Mouse (Mus musculus) liver (tissue): ENCODE measurements at regions not wholly inside any gene's neighbourhood (a gene's known extent, or its start where the extent isn't known, plus 50 kb on each side); places are given as distances from the start of the nearest gene placed in this dataset.

Experiments used
- DNase-seq: peaks from one replicate; pipeline ENCODE4 v3.0.0-alpha.2; 2020; ENCODE audit warnings: mixed read lengths

- DNase-seq: no peak
These were observed 326.0 kb downstream of the Ice1 start for GRCm38 (mm10) chr13:70311226-70312055.

GRCm38 (mm10) chr13:70313205-70313604 lies 324.2 kb downstream of the Ice1 start:
- no peak for DNase-seq

- no peak for DNase-seq
These were observed 313.9 kb downstream of the Ice1 start for GRCm38 (mm10) chr13:70323537-70323936.

- no peak for DNase-seq
These were observed 301.4 kb downstream of the Ice1 start for GRCm38 (mm10) chr13:70336069-70336468.

GRCm38 (mm10) chr13:70340437-70340836 lies 297.0 kb downstream of the Ice1 start:
- no peak for DNase-seq

GRCm38 (mm10) chr13:70343191-70343734 lies 294.2 kb downstream of the Ice1 start:
- no peak for DNase-seq

GRCm38 (mm10) chr13:70343911-70344310 lies 293.5 kb downstream of the Ice1 start:
- DNase-seq: no peak

- no peak for DNase-seq
These were observed 293.1 kb downstream of the Ice1 start for GRCm38 (mm10) chr13:70344311-70344710.

GRCm38 (mm10) chr13:70348456-70348855 lies 289.0 kb downstream of the Ice1 start:
- no peak for DNase-seq

- no peak for DNase-seq
These were observed 288.5 kb downstream of the Ice1 start for GRCm38 (mm10) chr13:70348965-70349364.

GRCm38 (mm10) chr13:70369647-70370046 lies 267.8 kb downstream of the Ice1 start:
- no peak for DNase-seq

GRCm38 (mm10) chr13:70380772-70381171 lies 256.7 kb downstream of the Ice1 start:
- no peak for DNase-seq

- no peak for DNase-seq
These were observed 252.1 kb downstream of the Ice1 start for GRCm38 (mm10) chr13:70385292-70385691.

GRCm38 (mm10) chr13:70412788-70413187 lies 224.6 kb downstream of the Ice1 start:
- no peak for DNase-seq

GRCm38 (mm10) chr13:70418156-70418555 lies 219.3 kb downstream of the Ice1 start:
- no peak for DNase-seq

GRCm38 (mm10) chr13:70439419-70439818 lies 198.0 kb downstream of the Ice1 start:
- DNase-seq: no peak

GRCm38 (mm10) chr13:70446940-70447339 lies 190.5 kb downstream of the Ice1 start:
- no peak for DNase-seq

- DNase-seq: no peak
These were observed 182.6 kb downstream of the Ice1 start for GRCm38 (mm10) chr13:70454592-70455390.

- no peak for DNase-seq
These were observed 179.0 kb downstream of the Ice1 start for GRCm38 (mm10) chr13:70458406-70458805.

- no peak for DNase-seq
These were observed 172.4 kb downstream of the Ice1 start for GRCm38 (mm10) chr13:70464996-70465395.

- DNase-seq: no peak
These were observed 162.7 kb downstream of the Ice1 start for GRCm38 (mm10) chr13:70474746-70475145.

GRCm38 (mm10) chr13:70475366-70475765 lies 162.1 kb downstream of the Ice1 start:
- no peak for DNase-seq

- DNase-seq: no peak
These were observed 138.1 kb downstream of the Ice1 start for GRCm38 (mm10) chr13:70499302-70499701.
